Mouse (Mus musculus): Measurements from ENCODE around the gene Cfap97d2.

- no peak for TF ChIP-seq GATA1 (IDR thresholded peaks at IDR 0.05; ENCODE audit: borderline replicate concordance, low read length)
- no peak for TF ChIP-seq FLI1 (IDR thresholded peaks at IDR 0.05; ENCODE audit: low read length)
Observed at GRCm38 (mm10) chr8:13657479-13657878, 48.2 kb upstream of the Cfap97d2 start.

All from megakaryocyte, embryonic 14.5 days (primary cell).